Mouse (Mus musculus) lung, adult 2 months (tissue): Measurements from ENCODE around the gene Klc1.

Experiments
- CTCF ChIP-seq: fragments of 200-500 bp; IDR thresholded peaks from 2 replicates; pipeline ENCODE4 v1.5.1; 2011; ENCODE audit warnings: mild to moderate bottlenecking, low read length, control low read depth; ENCODE audit not compliant: insufficient read depth
- POLR2A ChIP-seq: fragments of 200-500 bp; IDR thresholded peaks from 2 replicates; pipeline ENCODE4 v1.6.1; 2011; ENCODE audit warnings: low read depth, mild to moderate bottlenecking, control low read depth, low read length, borderline replicate concordance; ENCODE audit errors: extremely low read depth

- TF ChIP-seq CTCF (no peak), POLR2A (no peak)
These were observed 44.9 kb downstream of the Klc1 start for GRCm38 (mm10) chr12:111803538-111803937.
